Mouse (Mus musculus) kidney, postnatal 36 days (tissue): ENCODE measurements around the gene Chd9.

Experiments used
- DNase-seq, 2 experiments: peaks; one replicate each; pipeline ENCODE4 v3.0.0; 2021 to 2022; ENCODE audit warnings: mixed read lengths in 2 of 2

Gene Chd9

GRCm38 (mm10) chr8:91089601-91090000 lies 261.4 kb downstream of the Chd9 start:
- DNase-seq: no peak

- DNase-seq: peak; percentile 31 to 69
Observed at GRCm38 (mm10) chr8:91094135-91094534, 266.0 kb downstream of the Chd9 start.

GRCm38 (mm10) chr8:91098106-91098505 lies 270.0 kb downstream of the Chd9 start:
- DNase-seq: peak; percentile 47 to 55
